Mouse (Mus musculus) lung, postnatal 0 days (tissue): ENCODE data around the gene Acsl1.

ENCODE experiments used
- CTCF ChIP-seq: IDR thresholded peaks from 2 replicates; pipeline ENCODE4 v1.5.1; 2016; ENCODE audit warnings: antibody characterized with exemption, mild to moderate bottlenecking
- EP300 ChIP-seq: IDR thresholded peaks from 2 replicates; pipeline ENCODE4 v1.6.1; 2016; ENCODE audit warnings: antibody characterized with exemption, mild to moderate bottlenecking, control low read depth

DNA sequence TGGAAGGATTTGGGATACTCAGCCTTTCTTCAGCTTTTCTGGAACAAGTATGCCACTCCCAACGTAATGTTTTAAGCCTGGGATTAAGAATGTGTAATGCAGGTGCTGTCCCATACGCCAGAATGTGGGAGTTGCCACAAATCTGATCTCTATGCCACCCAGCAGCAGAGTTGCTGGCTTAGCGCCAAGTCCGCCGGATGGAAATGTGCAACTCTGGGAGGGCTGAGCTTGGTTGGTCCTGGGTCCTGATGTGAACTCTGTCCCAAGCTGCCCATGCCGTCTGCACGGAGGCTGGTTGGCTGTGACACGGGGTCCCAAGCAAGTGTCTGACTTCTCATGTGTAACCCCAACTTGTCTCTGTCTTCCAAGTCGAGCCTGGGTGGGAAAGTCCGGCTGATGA, 56.0 kb downstream of the Acsl1 start:
- TF ChIP-seq CTCF (no peak), EP300 (no peak)
